Mouse (Mus musculus): ENCODE data around the gene Ltbp4. TPM values are rescaled to one million over a fixed set of nuclear protein-coding genes. Genes with fewer than 3 reads are reported as not detected.
A peak's percentile ranks its signal among the peaks of the same experiment; 100 is the strongest.

The Ltbp4 gene
- polyA plus RNA-seq, 1 experiment from 2014 or later, result 81.0 TPM

DNA sequence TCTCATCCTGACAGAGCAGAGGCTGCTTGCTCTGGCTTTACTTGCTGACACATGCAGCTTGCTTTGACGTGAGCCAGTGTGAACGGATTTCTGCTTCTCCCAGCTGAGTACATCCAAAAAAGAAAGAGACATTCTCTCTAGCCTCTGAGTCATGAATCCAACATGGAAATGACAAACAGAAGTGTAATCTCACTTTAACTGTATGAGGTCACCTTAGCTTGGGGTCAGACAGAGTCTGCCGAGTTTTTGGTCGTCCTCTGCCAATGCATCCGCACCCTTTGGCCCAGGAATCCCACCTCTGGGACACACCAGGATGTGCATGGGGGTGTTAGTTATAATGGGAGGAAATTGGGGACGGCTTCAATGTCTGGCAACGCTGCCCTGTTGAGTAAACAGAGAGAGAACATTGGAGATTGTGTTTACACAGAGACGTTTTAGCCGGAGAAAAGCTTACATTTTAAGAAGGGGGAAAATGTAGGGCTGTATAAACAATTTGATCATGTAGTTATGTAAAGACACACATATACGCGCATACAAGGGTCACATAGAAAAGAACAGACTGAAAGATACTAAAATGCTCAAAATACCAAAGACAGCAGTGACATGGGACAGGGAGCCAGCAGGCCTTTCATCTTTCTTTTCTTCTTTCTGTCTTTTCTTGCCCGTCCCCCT, 45.6 kb downstream of the Ltbp4 start:
- Histone ChIP-seq H3K9me3 (ENCODE audit: control insufficient read depth, low read length) (no peaks in the 10 kb centered on the region), H3K4me1 (replicated peaks; ENCODE audit: control insufficient read depth, insufficient read depth) (no peaks in the 10 kb centered on the region), H3K4me2 (replicated peaks; ENCODE audit: low read depth) (no peak overlapping the region), H3K36me3 (ENCODE audit: control insufficient read depth, insufficient read depth, low read length) (no peaks in the 10 kb centered on the region), H3K27ac (replicated peaks) (peak overlapping the region; percentile 87), H3K4me3 (ENCODE audit: low read depth, low read length) (no peak overlapping the region), H3K27me3 (ENCODE audit: control insufficient read depth, insufficient read depth, low read length) (no peaks in the 10 kb centered on the region), H3K9ac (ENCODE audit: low read length) (no peak overlapping the region)
- 8% methylated on average over 12 of the region's 12 CpGs for WGBS
- TF ChIP-seq EP300 (optimal IDR thresholded peaks at IDR 0.05), result peak; percentile 67
- TF ChIP-seq CTCF (IDR thresholded peaks at IDR 0.05; ENCODE audit: low read depth), result no peak
- DNase-seq (ENCODE audit: low spot score) (peak; percentile 50), ATAC-seq (ENCODE audit: low FRiP score, low TSS enrichment) (peak; percentile 88)

GRCm38 (mm10) chr7:27290555-27290954, 46.9 kb downstream of the Ltbp4 start:
- 69% methylated on average over 2 of the region's 2 CpGs for WGBS
- Histone ChIP-seq H3K9me3 (ENCODE audit: control insufficient read depth, low read length) (no peaks in the 10 kb centered on the region), H3K27ac (replicated peaks) (peak overlapping the region; percentile 61; the same call in 1 of the 2 replicates), H3K9ac (ENCODE audit: low read length) (no peak overlapping the region), H3K4me2 (replicated peaks; ENCODE audit: low read depth) (no peak overlapping the region), H3K27me3 (ENCODE audit: control insufficient read depth, insufficient read depth, low read length) (no peaks in the 10 kb centered on the region), H3K4me3 (ENCODE audit: low read depth, low read length) (no peak overlapping the region), H3K36me3 (ENCODE audit: control insufficient read depth, insufficient read depth, low read length) (no peaks in the 10 kb centered on the region), H3K4me1 (replicated peaks; ENCODE audit: control insufficient read depth, insufficient read depth) (no peaks in the 10 kb centered on the region)
- ATAC-seq (ENCODE audit: low FRiP score, low TSS enrichment) (no peak), DNase-seq (ENCODE audit: low spot score) (no peak)
- TF ChIP-seq EP300 (optimal IDR thresholded peaks at IDR 0.05) (no peak), CTCF (IDR thresholded peaks at IDR 0.05; ENCODE audit: low read depth) (peak; percentile 49)

- H3K27me3 ChIP-seq (ENCODE audit: control insufficient read depth, insufficient read depth, low read length), result no peaks in the 10 kb centered on the region
- H3K4me2 ChIP-seq (replicated peaks; ENCODE audit: low read depth), result no peak overlapping the region
- no peak for DNase-seq (ENCODE audit: low spot score)
- H3K9me3 ChIP-seq (ENCODE audit: control insufficient read depth, low read length), result no peaks in the 10 kb centered on the region
- H3K36me3 ChIP-seq (ENCODE audit: control insufficient read depth, insufficient read depth, low read length), result no peaks in the 10 kb centered on the region
- H3K9ac ChIP-seq (ENCODE audit: low read length), result no peak overlapping the region
- TF ChIP-seq EP300 (optimal IDR thresholded peaks at IDR 0.05), result no peak
- TF ChIP-seq CTCF (IDR thresholded peaks at IDR 0.05; ENCODE audit: low read depth), result no peak
- 86% methylated on average over 7 of the region's 7 CpGs for WGBS
- H3K4me1 ChIP-seq (replicated peaks; ENCODE audit: control insufficient read depth, insufficient read depth), result no peaks in the 10 kb centered on the region
- no peak overlapping the region for H3K27ac ChIP-seq (replicated peaks)
- H3K4me3 ChIP-seq (ENCODE audit: low read depth, low read length), result no peak overlapping the region
- no peak for ATAC-seq (ENCODE audit: low FRiP score, low TSS enrichment)
Measured at GRCm38 (mm10) chr7:27288732-27289131, 48.8 kb downstream of the Ltbp4 start.

DNA sequence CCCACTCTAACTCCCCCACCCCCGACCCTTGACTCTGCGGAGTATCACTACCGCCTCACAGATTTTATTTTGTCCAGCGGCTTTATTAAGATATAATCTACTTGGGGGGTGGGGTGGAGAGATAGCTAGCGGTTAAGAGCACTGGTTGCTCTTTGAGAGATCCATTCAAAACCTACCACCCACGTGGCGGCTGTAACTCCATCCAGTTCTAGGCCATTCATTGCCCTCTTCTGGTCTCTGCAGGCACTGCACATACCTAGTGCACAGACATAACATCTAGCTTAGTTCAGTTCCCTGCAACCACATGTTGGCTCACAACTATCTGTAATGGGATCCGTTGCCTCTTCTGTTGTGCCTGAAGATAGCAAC, 51.8 kb downstream of the Ltbp4 start:
- Histone ChIP-seq H3K9me3 (ENCODE audit: control insufficient read depth, low read length) (no peaks in the 10 kb centered on the region), H3K27me3 (ENCODE audit: control insufficient read depth, insufficient read depth, low read length) (no peaks in the 10 kb centered on the region), H3K4me3 (ENCODE audit: low read depth, low read length) (no peak overlapping the region), H3K36me3 (ENCODE audit: control insufficient read depth, insufficient read depth, low read length) (peaks cover 5% of the 10 kb centered on the region; the same call in 1 of the 2 replicates), H3K27ac (replicated peaks) (peak overlapping the region; percentile 65; the same call in 1 of the 2 replicates), H3K9ac (ENCODE audit: low read length) (no peak overlapping the region), H3K4me2 (replicated peaks; ENCODE audit: low read depth) (0 out of 2 replicates have a peak overlapping the region, but pooled peaks have one; percentile 15), H3K4me1 (replicated peaks; ENCODE audit: control insufficient read depth, insufficient read depth) (no peaks in the 10 kb centered on the region)
- peak; percentile 74 for DNase-seq (ENCODE audit: low spot score)
- TF ChIP-seq EP300 (optimal IDR thresholded peaks at IDR 0.05), result no peak
- peak; percentile 89 for TF ChIP-seq CTCF (IDR thresholded peaks at IDR 0.05; ENCODE audit: low read depth)
- peak; percentile 76 for ATAC-seq (ENCODE audit: low FRiP score, low TSS enrichment)
- 4% methylated on average over 8 of the region's 8 CpGs for WGBS

- DNase-seq (ENCODE audit: low spot score) (peak; percentile 51), ATAC-seq (ENCODE audit: low FRiP score, low TSS enrichment) (peak; percentile 75)
- H3K4me1 ChIP-seq (replicated peaks; ENCODE audit: control insufficient read depth, insufficient read depth), result no peaks in the 10 kb centered on the region
- H3K27me3 ChIP-seq (ENCODE audit: control insufficient read depth, insufficient read depth, low read length), result no peaks in the 10 kb centered on the region
- TF ChIP-seq CTCF (IDR thresholded peaks at IDR 0.05; ENCODE audit: low read depth) (peak; percentile 65), EP300 (optimal IDR thresholded peaks at IDR 0.05) (no peak)
- peak overlapping the region; percentile 23; the same call in 1 of the 2 replicates for H3K9ac ChIP-seq (ENCODE audit: low read length)
- 3% methylated on average over 28 of the region's 28 CpGs for WGBS
- peaks cover 8% of the 10 kb centered on the region; the same call in 1 of the 2 replicates for H3K36me3 ChIP-seq (ENCODE audit: control insufficient read depth, insufficient read depth, low read length)
- no peaks in the 10 kb centered on the region for H3K9me3 ChIP-seq (ENCODE audit: control insufficient read depth, low read length)
- peak overlapping the region; percentile 65; the same call in 1 of the 2 replicates for H3K27ac ChIP-seq (replicated peaks)
- H3K4me3 ChIP-seq (ENCODE audit: low read depth, low read length), result peak overlapping the region; percentile 8; the same call in 1 of the 2 replicates
- H3K4me2 ChIP-seq (replicated peaks; ENCODE audit: low read depth), result 0 out of 2 replicates have a peak overlapping the region, but pooled peaks have one; percentile 15
Measured at GRCm38 (mm10) chr7:27284865-27285697, 52.4 kb downstream of the Ltbp4 start.
